Mouse (Mus musculus): ENCODE data around the gene Agrp.
A peak's percentile ranks its signal among the peaks of the same experiment; 100 is the strongest.

Agrp gene

DNA sequence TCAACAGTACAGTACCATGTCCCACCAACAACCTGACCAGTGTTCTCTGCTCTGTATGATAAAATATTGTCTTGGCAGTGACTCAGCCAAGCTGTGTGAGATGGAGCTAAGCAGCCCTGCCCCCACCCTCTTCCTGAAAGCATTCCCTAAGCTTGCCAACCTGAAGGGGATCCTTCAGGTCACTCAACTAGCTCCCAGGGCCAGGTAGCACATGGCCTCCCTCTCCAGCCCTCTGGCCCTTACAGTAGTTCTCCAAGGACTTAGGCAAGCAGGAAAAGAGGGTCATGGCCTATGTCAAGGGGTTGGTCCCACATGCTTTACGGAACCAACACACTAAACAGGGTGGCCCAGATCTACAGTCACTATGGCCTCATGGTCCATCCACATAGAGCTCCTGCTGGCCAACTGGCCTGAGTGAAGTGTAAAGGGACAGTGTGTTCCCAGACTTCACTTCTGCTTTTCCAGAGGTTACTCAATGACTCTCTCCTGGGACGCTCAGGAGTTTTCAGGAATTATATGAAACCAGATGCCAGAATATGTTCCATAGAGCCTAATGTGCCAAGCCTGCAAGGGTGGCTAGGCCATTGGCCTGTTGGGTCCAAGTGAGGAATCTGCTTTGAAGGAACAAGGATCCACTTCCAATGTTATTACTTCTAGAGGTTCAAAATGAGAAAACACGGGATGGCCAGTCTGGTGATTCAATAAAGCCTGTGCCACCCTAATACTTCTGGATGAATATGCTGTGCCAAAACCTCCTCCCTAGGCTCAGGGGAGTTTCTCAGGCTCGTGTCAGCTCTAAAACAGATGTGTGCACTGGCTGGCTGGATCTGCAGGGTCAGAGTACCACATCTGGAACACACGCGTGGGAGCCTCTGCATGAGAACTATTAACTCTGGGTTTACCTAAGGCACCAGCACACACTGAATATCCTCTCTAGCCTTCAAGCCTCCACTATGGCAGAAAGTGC is 90.5 kb downstream of the Agrp start:
- peak; percentile 52 to 76 for DNase-seq

DNA sequence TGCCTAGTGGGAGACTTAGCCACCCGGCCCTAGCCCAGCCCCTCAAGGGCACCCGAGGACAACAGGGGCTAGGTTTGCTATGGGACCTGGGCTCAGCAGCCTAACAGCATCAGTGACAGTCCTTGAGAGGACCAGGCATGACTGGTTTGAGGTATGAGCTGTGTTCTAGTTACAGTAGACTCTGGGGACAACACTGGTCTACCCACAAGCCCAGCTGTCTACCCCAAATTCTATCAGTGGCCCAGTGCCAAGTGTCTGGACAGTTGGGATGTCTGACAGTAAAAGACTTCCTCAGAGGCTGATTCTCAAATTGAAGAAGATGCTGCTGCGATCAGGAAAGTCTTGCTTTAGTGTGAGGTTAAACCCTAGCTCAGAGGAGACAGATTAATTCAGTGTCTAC is 91.9 kb downstream of the Agrp start:
- DNase-seq, result peak in 1 of 2 experiments; percentile 32

DNA sequence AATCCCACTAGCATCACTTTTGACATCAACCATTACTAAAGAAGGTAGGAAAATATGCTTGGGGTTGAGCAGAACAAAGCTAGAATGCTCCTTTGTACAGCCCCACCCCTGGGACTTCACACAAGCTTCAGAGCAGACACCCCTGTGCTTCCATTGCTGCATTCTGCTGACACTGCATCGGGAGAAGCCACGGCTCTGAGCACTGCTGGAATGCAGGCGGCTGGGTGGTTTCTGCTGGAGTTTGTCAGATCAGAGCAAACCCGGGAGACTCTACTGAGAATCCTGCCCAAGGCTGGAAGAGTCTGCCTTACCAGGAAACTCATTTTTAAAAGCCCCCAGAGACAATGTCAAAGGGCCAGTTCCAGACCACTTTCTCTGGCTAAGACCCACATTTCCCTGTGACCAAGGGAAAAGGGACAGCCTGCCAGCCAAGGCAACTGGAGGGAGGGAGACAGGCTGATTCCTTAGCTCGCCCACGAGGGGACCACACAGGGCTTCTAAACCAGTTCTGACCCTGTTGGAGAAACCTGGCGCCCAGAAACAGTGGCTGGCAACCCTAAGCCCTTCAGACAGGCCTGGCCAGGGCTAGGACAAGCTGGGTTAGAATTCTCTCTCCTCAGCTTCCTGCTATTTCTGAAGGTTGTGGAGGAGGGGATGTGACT is 92.5 kb downstream of the Agrp start:
- peak in 1 of 2 experiments; percentile 69 for DNase-seq

DNA sequence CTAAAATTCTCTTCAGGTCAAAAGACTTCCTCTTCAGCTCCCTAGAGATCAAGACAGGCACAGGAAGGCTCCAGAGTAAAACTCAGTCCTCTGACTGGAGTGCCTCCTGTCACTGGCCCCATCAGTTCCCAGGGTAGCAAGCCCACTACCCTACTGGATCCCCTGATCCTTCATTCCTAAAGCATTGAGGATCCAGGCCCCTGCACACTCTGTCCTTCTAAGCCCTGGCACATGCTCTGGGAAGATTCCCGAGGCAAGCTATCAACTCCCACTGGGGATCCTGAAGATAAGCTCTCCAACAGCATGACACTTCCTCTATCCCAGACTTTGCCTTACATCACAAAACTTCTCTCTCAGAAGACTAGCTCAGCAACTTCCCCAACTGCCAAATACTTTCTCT is 93.5 kb downstream of the Agrp start:
- DNase-seq, result no peak

DNA sequence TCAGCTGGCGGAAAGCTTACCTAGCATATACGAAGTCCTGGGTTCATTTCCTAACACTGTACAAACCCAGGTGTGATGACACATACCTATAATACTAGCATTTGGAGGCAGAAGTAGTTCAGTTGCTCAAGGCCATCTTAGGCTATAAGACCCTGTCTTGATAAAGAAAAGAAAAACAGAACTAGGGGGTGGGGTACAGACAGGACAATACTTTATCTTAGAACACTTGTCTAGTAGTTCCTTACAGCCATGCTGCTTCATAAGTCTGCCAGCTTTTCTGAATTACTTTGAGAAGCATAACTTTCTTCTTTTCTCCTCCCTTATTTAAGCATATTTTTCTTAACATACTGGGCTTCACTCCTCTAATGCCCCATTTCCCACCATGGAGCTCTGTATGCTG is 94.4 kb downstream of the Agrp start:
- no peak for DNase-seq

DNA sequence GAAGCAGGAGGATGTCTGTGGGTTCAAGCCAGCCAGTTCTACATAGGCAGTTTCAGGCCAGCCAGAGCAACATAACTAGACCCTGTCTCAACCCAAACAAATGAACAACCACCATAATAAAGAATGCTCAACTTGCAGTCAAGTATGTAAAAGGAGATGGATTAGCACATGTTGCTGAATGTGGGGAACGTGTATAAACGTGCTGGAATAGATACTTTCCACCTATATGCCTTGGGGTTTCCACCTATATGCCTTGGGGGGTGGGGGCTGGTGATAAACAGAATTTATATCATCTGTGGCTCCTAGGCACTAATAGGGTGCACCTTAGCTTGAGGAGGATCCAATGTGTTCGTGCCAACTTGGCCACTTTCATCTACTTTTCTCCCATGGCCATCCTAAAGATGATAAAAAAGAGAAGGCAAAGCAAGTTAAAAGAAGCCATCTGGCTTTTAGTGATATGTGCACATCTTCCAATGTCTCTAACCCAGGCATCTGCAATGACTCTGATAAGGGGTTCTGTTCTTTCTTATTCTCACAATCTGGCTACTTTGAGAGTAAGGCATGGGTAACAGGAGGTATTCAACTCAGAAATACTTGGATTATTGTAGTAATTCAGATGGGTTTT is 95.0 kb downstream of the Agrp start:
- DNase-seq, result no peak

DNA sequence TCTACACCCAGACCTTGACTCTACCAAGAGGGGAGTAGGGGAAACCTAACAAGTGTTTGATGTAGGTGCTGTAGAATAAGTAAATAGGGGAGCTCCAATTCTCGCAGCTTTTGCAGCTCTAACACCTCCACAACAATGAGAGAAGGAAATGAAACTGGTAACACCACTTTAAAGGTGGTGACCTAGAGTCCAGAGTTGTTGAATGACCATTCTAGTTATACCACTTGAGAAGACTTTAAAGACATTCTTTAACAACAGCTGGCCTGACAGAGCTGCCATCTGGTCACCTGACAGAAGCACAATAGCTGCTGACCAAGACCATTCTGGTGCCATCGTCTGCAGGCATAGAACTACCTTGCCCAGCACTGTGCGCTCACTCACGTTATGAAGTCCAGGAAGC is 98.3 kb downstream of the Agrp start:
- DNase-seq, result no peak

DNA sequence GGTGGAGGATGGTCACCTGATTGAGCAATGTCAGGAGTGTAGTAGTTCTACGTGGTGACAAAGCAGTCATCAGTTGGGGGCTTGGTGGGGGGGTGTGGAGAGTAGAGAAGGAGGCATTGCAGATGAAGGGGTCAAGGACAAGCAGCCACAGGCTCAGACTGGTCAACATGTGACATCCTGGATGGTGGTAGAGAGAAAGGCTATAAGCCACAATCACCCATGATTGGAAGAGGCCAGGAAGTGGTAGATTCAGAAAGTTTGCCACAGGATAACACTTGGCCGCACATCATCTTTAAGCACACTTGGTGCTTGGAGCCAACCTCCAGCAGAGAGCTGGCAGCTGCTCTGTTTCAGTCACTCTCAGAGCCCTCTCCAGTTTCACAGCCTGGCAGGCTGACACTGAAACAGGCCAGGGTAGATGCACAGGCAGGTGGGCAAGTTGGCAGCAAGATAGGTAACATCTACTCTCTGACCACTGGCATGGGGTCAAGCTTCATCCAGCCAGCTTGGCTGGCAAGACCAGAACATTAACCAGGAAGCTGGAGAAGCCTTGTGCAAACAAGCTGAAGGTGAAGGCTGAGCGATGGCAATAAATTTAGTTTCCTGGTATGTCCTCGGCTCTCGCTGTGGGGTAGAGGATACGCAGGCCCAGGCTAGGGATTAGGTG is 100.0 kb downstream of the Agrp start:
- DNase-seq, result no peak

DNA sequence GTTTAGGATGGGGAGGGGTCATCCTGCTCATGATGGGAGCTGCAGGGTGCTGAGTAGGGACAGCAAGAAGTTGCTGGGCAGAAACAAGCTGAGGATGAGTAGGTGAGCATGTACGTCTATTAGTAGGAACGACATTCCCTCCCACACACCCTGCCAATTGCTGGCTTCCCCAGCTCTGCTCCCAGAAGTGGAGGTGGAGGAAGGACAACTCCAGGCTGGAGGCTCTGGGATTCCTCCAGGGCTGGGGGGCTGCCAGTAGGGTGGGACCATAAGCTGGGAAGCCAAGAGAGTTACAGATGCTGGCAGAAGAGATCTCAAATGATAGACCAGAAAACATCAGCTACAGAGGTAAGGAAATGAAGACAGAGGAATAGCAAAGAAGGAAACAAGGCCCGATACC is 100.6 kb downstream of the Agrp start:
- DNase-seq, result no peak

DNA sequence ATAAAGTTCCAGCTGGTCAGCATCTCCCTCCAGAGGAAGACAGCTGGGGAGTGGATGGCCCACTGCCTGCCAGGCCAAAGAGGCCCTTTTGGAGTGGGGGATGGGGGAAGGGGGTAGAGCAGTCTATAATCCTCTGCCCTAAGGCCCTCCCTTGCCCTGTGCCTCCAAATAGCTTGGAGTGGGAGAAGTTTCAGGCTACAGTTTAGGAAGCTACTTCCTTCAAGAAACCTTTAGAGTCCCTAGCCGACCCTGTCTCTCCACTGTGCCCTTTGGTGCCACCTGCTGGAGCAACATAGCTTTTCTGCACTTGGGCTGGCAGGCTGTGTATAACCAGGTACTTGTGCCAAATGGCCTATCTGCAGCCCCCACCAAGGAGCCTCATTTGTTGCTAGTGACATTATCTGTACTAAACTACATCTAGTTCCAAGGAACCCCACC is 103.3 kb downstream of the Agrp start:
- peak; percentile 83 to 87 for DNase-seq

DNA sequence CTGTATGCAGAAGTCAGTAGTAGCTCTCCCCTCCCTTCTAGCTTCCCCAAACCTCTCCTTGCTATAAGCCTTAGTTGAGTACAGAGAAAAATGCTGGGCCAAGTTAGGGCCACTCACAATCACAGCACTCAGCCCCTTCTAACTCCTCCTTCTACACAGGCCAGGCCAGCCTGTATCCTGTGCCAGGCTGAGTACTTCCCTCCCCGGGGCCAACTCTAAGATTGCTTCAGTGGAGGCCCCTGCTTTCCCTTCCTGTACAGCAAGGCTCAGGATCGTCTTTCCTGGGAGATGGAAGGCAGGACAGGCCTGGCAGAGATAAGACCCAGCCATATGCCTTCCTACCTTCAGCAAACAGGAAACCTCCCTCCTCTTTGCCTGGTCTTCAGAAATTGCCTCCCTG is 103.8 kb downstream of the Agrp start:
- DNase-seq, result peak; percentile 57 to 83

DNA sequence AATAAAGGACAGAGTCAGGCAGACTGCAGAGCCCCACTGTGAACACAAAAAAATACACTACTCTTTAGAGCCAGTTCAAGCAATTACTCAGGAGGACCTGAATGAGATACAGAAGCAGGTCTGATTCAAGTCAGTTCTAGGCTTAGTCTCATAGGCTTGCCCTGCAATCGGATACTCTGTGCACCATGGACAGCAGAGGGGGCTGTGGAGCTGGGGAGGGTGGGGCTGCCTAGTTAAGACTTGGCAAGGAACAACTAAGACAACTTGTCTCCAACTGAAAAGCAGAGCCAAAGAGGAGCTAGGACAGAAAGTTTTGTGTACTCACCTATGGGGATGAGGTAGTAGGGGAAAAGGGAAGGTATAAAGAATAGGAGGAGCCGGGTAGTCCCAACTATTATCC is 105.4 kb downstream of the Agrp start:
- DNase-seq, result peak; percentile 68 to 81

DNA sequence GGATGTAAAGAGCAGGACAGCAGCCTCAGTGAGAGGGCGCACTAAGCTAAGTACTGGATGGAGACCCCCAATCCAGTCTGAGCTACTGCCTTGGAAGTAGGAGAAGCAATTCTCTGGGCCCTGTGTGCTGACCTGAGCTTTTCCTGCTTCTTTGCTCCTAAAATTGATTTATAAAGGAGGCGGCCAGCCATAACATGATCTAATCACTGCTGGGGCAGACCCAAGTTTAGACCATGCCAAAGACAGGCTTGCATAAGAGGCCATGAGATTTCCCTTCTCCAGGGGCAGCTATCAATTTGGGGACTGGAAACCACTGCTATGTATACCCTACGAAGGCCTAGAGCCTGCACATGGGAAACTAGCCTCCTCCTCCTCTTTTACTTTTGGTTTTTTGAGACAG is 107.9 kb downstream of the Agrp start:
- DNase-seq, result no peak

DNA sequence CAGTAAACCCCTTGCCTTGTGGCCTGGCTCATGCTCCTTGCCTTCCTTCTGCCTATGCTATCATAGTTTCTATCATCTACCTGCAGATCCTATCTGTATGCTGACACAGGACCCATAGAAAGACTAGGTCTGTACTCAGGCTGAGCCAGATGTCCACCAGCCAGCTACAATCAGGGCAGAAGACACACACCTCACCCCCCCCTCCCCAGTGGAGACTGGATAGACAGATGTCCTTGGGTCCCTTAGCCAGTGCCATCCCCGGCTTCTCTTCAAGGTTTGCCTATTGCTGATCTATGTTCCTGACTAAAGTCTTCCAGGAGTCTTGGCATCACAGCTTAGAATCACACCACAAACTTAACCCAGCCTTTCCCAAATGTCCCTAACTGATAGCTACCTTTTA is 109.0 kb downstream of the Agrp start:
- DNase-seq, result no peak

DNA sequence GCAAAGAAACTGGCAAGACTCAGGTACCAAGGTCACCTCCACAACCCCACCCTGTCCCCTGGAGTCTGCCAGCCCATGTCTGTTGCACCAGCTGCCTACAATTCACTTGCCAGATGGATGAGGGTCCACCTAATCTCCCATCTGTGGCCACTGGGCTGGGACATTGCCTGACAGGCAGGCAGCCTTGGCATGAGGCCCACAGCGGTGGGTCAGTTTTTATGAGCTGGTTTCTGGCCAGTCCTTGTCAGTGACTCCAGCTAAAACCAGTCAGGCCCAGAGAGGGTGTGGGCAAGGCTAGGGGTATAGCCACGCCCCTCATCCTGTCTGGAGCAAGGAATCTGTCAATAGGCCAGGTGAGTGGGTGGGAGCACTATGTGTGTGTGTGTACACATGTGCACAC is 110.1 kb downstream of the Agrp start:
- DNase-seq, result no peak

DNA sequence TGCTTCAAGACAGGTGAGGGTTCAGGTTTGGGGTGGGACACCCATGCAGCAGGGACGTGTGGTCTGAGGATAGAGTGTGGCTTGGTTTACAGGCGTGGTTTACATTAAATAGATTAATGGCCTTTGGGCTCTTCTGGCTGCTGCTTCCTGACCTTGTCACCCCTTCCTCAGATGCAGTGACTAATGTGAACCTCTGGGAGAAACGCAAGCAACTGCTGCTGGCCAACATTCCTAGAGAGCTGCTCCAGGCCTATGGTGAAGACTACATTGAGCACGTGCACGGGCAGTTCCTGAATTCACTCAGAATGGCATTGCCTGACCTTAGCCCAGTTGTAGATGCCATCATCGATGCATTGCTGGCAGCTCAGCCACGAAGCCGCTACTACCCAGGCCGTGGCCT is 114.3 kb downstream of the Agrp start:
- no peak for DNase-seq

DNA sequence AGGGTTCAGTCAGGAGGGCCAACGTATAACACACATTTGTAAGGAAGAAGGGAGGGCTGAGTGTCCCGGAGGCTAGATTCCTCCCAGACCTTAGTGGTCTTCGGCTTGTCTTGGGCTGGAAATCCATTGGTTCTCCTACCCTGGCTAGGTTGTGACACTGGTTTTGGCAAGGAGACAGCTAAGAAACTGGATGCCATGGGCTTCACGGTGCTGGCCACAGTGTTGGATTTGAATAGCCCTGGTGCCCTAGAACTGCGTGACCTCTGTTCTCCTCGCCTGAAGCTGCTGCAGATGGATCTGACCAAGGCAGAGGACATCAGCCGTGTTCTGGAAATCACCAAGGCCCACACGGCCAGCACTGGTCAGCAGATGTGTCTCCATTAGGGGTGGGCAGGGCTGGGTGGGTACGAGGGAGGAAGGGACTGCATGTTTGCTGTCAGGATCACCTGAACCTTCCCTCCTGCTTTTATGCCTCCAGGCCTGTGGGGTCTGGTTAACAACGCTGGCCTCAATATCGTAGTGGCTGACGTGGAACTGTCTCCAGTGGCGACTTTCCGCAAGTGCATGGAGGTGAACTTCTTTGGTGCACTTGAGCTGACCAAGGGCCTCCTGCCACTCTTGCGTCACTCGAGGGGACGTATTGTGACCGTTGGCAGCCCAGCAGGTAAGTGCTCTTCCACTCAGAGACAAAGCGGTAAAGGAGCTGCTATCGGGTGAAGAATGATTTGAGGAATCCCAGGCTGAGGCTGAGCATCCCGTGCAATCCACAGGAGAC is 115.0 kb downstream of the Agrp start:
- DNase-seq, result peak; percentile 26 to 54

DNA sequence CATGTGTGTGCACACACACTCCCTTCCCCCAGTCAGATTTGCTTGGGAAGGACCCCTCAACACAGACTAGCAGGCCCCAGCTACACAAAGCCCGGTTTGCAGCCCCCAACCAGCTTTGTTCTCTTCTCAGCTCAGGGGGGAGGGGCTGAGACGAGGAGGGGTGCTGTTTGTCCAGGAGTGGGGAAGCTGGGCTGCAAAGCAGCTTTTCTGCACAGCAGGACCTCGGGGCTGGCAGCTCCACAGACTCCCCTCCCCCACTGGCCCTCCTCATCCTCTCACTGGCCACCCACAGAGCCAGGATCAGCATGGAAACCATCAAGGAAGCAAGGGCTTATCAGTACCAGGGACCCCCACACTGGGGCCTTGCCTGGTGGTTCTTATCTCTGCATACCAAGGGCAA is 116.1 kb downstream of the Agrp start:
- DNase-seq, result no peak

DNA sequence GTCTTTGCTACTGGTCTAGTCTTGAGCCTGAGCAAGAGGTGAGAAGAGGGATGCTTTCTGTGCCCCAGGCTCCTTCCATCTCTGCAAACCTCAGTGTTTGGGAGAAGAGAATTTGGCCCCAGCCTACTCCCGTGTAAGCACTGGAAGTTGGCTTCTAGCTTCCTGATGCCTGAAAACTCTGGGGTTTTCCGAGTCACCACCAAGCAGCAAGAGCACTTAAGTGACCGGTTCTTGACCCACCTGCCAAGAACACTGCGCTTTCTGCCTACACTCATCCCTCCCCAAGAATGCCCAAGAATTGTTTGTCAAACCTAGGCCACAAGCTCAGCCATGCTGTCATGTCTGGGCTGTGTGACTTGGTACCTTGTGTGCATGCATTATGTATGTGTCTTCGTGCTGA is 116.7 kb downstream of the Agrp start:
- DNase-seq, result no peak

DNA sequence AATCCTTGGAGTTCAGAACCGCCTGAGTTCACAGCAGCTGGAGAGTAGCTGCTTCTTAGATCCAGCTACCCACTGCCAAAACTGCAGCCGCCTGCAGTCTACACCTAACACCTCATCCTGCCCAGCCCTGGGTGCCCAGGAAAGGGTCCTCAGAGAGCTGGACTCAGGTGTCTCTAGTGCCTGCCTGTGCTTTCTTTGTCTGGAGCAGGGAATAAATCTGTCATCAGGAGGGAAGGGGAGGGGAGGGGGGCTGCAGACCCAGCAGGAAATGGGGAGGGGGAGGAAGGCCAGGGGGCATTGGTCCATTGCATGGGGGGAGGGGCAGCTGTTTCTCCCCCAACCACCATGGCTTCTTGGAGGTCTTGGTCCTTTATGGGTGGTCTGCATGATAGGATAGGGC is 117.6 kb downstream of the Agrp start:
- peak in 1 of 2 experiments; percentile 62 for DNase-seq

DNA sequence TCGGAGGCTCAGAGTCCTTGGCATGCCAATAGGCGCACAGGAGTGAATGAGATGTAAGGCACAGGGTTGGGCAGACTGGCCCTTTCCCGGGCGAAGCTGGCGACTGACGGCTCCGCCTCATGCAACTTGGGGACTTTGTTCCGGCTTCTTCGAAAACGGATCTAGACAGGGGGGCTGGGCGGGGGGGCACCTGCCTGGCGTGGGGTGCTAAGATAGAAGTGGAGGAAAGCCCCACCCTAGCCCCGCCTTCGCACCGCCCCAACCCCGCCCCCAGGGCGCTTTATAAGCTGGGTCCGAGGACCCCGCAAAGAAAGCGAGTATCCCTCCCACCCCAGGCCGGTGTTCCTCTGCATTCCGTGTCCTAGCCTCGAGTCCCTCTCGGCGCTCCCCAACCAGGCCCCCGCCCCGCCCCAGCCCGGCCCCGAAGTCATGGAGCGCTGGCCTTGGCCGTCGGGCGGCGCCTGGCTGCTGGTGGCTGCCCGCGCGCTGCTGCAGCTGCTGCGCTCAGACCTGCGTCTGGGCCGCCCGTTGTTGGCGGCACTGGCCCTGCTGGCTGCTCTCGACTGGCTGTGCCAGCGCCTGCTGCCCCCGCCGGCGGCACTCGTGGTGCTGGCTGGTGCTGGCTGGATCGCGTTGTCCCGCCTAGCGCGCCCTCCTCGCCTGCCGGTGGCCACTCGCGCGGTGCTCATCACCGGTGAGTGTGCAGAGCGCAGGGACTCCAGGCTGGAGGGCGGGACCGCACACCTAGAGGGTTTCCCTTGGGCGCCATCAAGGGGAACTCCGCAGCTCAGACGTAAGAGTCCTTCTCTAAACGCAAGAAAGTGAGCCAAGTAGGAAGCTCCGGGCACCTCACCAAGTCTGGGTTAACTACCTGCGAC is 118.5 kb downstream of the Agrp start, which contains the start of gene Hsd11b2:
Hsd11b2 (plus strand) TSS at position 320 of the 878 bp plus-strand sequence.
- DNase-seq, result peak; percentile 65 to 77

Data from lung, postnatal 4 days (tissue).